Mouse (Mus musculus): ENCODE results near the gene Crybb3. TPM values are rescaled to one million over a fixed set of nuclear protein-coding genes. Genes with fewer than 3 reads are reported as not detected.

Crybb3 gene
- polyA plus RNA-seq, 1 experiment from 2014 or later: 1.1 TPM

GRCm38 (mm10) chr5:113082356-113083168 is 1.2 kb upstream of the Crybb3 start:
- Histone ChIP-seq H3K27ac (no peak overlapping the region), H3K4me3 (no peak overlapping the region), H3K9me3 (no peaks in the 10 kb centered on the region), H3K4me2 (no peak overlapping the region), H3K4me1 (0 out of 2 replicates have a peak, but pooled peaks cover 8% of the 10 kb centered on the region), H3K27me3 (replicated peaks) (no peaks in the 10 kb centered on the region), H3K9ac (no peak overlapping the region), H3K36me3 (replicated peaks) (no peaks in the 10 kb centered on the region)
- no peak for ATAC-seq (replicated peaks)
- WGBS: 74% methylated on average over 19 of the region's 19 CpGs

GRCm38 (mm10) chr5:113081020-113081419 is 364 bp downstream of the Crybb3 start:
- no peak overlapping the region for H3K4me3 ChIP-seq
- no peak overlapping the region for H3K4me2 ChIP-seq
- no peak for ATAC-seq (replicated peaks)
- H3K9ac ChIP-seq: no peak overlapping the region
- WGBS: 94% methylated on average over 9 of the region's 9 CpGs
- no peaks in the 10 kb centered on the region for H3K4me1 ChIP-seq
- no peak overlapping the region for H3K27ac ChIP-seq
- no peaks in the 10 kb centered on the region for H3K9me3 ChIP-seq
- H3K27me3 ChIP-seq (replicated peaks): no peaks in the 10 kb centered on the region
- H3K36me3 ChIP-seq (replicated peaks): no peaks in the 10 kb centered on the region

- H3K4me2 ChIP-seq: peak overlapping the region; percentile 30
- H3K9ac ChIP-seq: no peak overlapping the region
- no peaks in the 10 kb centered on the region for H3K36me3 ChIP-seq (replicated peaks)
- H3K9me3 ChIP-seq: no peaks in the 10 kb centered on the region
- H3K4me1 ChIP-seq: no peaks in the 10 kb centered on the region
- WGBS: 20% methylated on average over 21 of the region's 21 CpGs
- no peak overlapping the region for H3K27ac ChIP-seq
- ATAC-seq (replicated peaks): no peak
- no peak overlapping the region for H3K4me3 ChIP-seq
- H3K27me3 ChIP-seq (replicated peaks): no peaks in the 10 kb centered on the region
These were observed 1.6 kb downstream of the Crybb3 start for GRCm38 (mm10) chr5:113079783-113080182.

GRCm38 (mm10) chr5:113078686-113079085 is 2.7 kb downstream of the Crybb3 start:
- no peaks in the 10 kb centered on the region for H3K27me3 ChIP-seq (replicated peaks)
- no peak overlapping the region for H3K4me2 ChIP-seq
- no peaks in the 10 kb centered on the region for H3K4me1 ChIP-seq
- H3K4me3 ChIP-seq: no peak overlapping the region
- no peak for ATAC-seq (replicated peaks)
- 64% methylated on average over 5 of the region's 5 CpGs for WGBS
- no peak overlapping the region for H3K27ac ChIP-seq
- no peaks in the 10 kb centered on the region for H3K9me3 ChIP-seq
- no peaks in the 10 kb centered on the region for H3K36me3 ChIP-seq (replicated peaks)
- no peak overlapping the region for H3K9ac ChIP-seq

- no peak for ATAC-seq (replicated peaks)
- Histone ChIP-seq H3K4me1 (no peaks in the 10 kb centered on the region), H3K9ac (no peak within 1 kb of the TSS), H3K9me3 (no peaks in the 10 kb centered on the region), H3K36me3 (replicated peaks) (no peaks in the 10 kb centered on the region), H3K27ac (no peak within 1 kb of the TSS), H3K4me2 (no peak within 1 kb of the TSS), H3K27me3 (replicated peaks) (no peaks in the 10 kb centered on the region), H3K4me3 (no peak within 1 kb of the TSS)
These were observed 11.4 kb downstream of the Crybb3 start, which contains the start of gene Crybb2 for GRCm38 (mm10) chr5:113070017-113070416. TSS of gene Crybb2 (minus strand) at chr5:113070117.

GRCm38 (mm10) chr5:113054308-113054707 is 27.1 kb downstream of the Crybb3 start:
- Histone ChIP-seq H3K4me1 (peaks cover 8% of the 10 kb centered on the region; the same call in 1 of the 2 replicates), H3K9me3 (no peaks in the 10 kb centered on the region), H3K27ac (no peak overlapping the region), H3K4me2 (no peak overlapping the region; the same call in 1 of the 2 replicates), H3K9ac (no peak overlapping the region), H3K36me3 (replicated peaks) (no peaks in the 10 kb centered on the region), H3K27me3 (replicated peaks) (no peaks in the 10 kb centered on the region), H3K4me3 (no peak overlapping the region)
- peak; percentile 56; the same call in 1 of the 2 replicates for ATAC-seq (replicated peaks)
- 5% methylated on average over 16 of the region's 16 CpGs for WGBS

GRCm38 (mm10) chr5:113050581-113051185 is 30.7 kb downstream of the Crybb3 start:
- Histone ChIP-seq H3K9ac (no peak overlapping the region), H3K9me3 (no peaks in the 10 kb centered on the region), H3K36me3 (replicated peaks) (no peaks in the 10 kb centered on the region), H3K4me1 (peaks cover 8% of the 10 kb centered on the region; the same call in 1 of the 2 replicates), H3K27me3 (replicated peaks) (no peaks in the 10 kb centered on the region), H3K27ac (no peak overlapping the region), H3K4me3 (no peak overlapping the region), H3K4me2 (no peak overlapping the region)
- no peak for ATAC-seq (replicated peaks)
- WGBS: 65% methylated on average over 7 of the region's 7 CpGs

- H3K27ac ChIP-seq: no peak overlapping the region
These were observed 31.5 kb downstream of the Crybb3 start for GRCm38 (mm10) chr5:113049876-113050275.

GRCm38 (mm10) chr5:113045511-113046273 is 35.7 kb downstream of the Crybb3 start:
- no peak for ATAC-seq (replicated peaks)
- H3K4me3 ChIP-seq: no peak overlapping the region
- H3K4me2 ChIP-seq: no peak overlapping the region
- H3K9me3 ChIP-seq: no peaks in the 10 kb centered on the region
- WGBS: 82% methylated on average over 10 of the region's 10 CpGs
- peaks cover 13% of the 10 kb centered on the region for H3K4me1 ChIP-seq
- H3K9ac ChIP-seq: no peak overlapping the region
- H3K36me3 ChIP-seq (replicated peaks): no peaks in the 10 kb centered on the region
- no peak overlapping the region for H3K27ac ChIP-seq
- H3K27me3 ChIP-seq (replicated peaks): no peaks in the 10 kb centered on the region

More at GRCm38 (mm10) chr5:113049876-113050275, 31.5 kb downstream of the Crybb3 start:
- H3K4me1 ChIP-seq: peaks cover 8% of the 10 kb centered on the region; the same call in 1 of the 2 replicates
- ATAC-seq (replicated peaks): 0 out of 2 replicates have a peak, but pooled peaks have one; percentile 43
- H3K9ac ChIP-seq: no peak overlapping the region
- no peak overlapping the region for H3K4me2 ChIP-seq
- H3K4me3 ChIP-seq: no peak overlapping the region
- H3K9me3 ChIP-seq: no peaks in the 10 kb centered on the region
- H3K36me3 ChIP-seq (replicated peaks): no peaks in the 10 kb centered on the region
- no peaks in the 10 kb centered on the region for H3K27me3 ChIP-seq (replicated peaks)

- WGBS: 74% methylated on average over 8 of the region's 8 CpGs
- H3K27ac ChIP-seq: no peak overlapping the region
These were observed 37.9 kb downstream of the Crybb3 start for GRCm38 (mm10) chr5:113043531-113043930.

GRCm38 (mm10) chr5:113041567-113042071 is 39.8 kb downstream of the Crybb3 start:
- Histone ChIP-seq H3K36me3 (replicated peaks) (no peaks in the 10 kb centered on the region), H3K4me1 (peaks cover 8% of the 10 kb centered on the region), H3K9me3 (no peaks in the 10 kb centered on the region), H3K27me3 (replicated peaks) (no peaks in the 10 kb centered on the region), H3K4me2 (no peak overlapping the region), H3K9ac (no peak overlapping the region), H3K4me3 (no peak overlapping the region), H3K27ac (peak overlapping the region; percentile 51)
- 4% methylated on average over 5 of the region's 5 CpGs for WGBS
- ATAC-seq (replicated peaks): peak; percentile 84

More at GRCm38 (mm10) chr5:113043531-113043930, 37.9 kb downstream of the Crybb3 start:
- no peak overlapping the region for H3K9ac ChIP-seq
- no peaks in the 10 kb centered on the region for H3K9me3 ChIP-seq
- ATAC-seq (replicated peaks): no peak
- H3K4me3 ChIP-seq: no peak overlapping the region
- peaks cover 8% of the 10 kb centered on the region for H3K4me1 ChIP-seq
- H3K36me3 ChIP-seq (replicated peaks): no peaks in the 10 kb centered on the region
- no peaks in the 10 kb centered on the region for H3K27me3 ChIP-seq (replicated peaks)
- no peak overlapping the region for H3K4me2 ChIP-seq

- Histone ChIP-seq H3K9ac (no peak overlapping the region), H3K36me3 (replicated peaks) (no peaks in the 10 kb centered on the region), H3K4me1 (peaks cover 8% of the 10 kb centered on the region), H3K4me3 (no peak overlapping the region), H3K27ac (peak overlapping the region; percentile 51), H3K4me2 (no peak overlapping the region), H3K27me3 (replicated peaks) (no peaks in the 10 kb centered on the region), H3K9me3 (no peaks in the 10 kb centered on the region)
- WGBS: 67% methylated on average over 6 of the region's 6 CpGs
- ATAC-seq (replicated peaks): no peak
These were observed 40.6 kb downstream of the Crybb3 start for GRCm38 (mm10) chr5:113040776-113041175.
